Mouse (Mus musculus): ENCODE data around the gene Kcnn3. TPM values are rescaled to one million over a fixed set of nuclear protein-coding genes. Genes with fewer than 3 reads are reported as not detected.

The Kcnn3 gene
- polyA plus RNA-seq, 1 experiment from 2014 or later, result 2.5 TPM

- Histone ChIP-seq H3K4me3 (no peak overlapping the region), H3K9ac (no peak overlapping the region), H3K27me3 (no peaks in the 10 kb centered on the region), H3K9me3 (peaks cover 6% of the 10 kb centered on the region; the same call in 1 of the 2 replicates), H3K36me3 (no peaks in the 10 kb centered on the region), H3K4me1 (peaks cover 7% of the 10 kb centered on the region; the same call in 1 of the 2 replicates), H3K27ac (no peak overlapping the region), H3K4me2 (replicated peaks) (no peak overlapping the region)
- ATAC-seq (ENCODE audit: insufficient number of reproducible peaks, insufficient read depth, low FRiP score, low TSS enrichment), result no peak
- WGBS, result 91% methylated on average over 7 of the region's 7 CpGs
These were observed 79.0 kb downstream of the Kcnn3 start for GRCm38 (mm10) chr3:89598967-89599366.

GRCm38 (mm10) chr3:89601060-89601459, 81.1 kb downstream of the Kcnn3 start:
- WGBS, result 34% methylated on average over 7 of the region's 7 CpGs
- Histone ChIP-seq H3K4me1 (no peaks in the 10 kb centered on the region), H3K27ac (0 out of 2 replicates have a peak overlapping the region, but pooled peaks have one; percentile 23), H3K9ac (no peak overlapping the region), H3K4me2 (replicated peaks) (no peak overlapping the region), H3K4me3 (no peak overlapping the region), H3K27me3 (no peaks in the 10 kb centered on the region), H3K36me3 (no peaks in the 10 kb centered on the region), H3K9me3 (peaks cover 6% of the 10 kb centered on the region; the same call in 1 of the 2 replicates)
- ATAC-seq (ENCODE audit: insufficient number of reproducible peaks, insufficient read depth, low FRiP score, low TSS enrichment), result no peak

DNA sequence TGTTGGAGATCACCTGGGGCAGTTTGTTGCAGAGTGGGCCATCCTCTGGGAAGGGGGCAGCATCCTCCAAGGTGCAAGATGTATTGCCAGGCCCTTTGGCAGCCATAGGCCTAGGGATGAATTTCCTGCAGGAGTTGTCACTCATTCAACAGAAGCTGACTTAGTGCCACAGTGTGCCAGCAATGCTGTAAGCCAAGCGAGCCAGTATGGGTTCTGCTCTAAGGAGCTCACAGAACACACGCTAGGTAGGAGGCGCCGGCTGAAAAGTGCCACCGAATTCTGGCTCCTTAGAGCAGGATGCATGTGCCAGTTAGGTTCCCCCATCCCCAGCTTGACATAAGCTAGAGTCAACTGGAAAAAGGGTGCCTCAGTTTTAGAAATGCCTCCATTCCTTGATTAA, 83.3 kb downstream of the Kcnn3 start:
- Histone ChIP-seq H3K27me3 (no peaks in the 10 kb centered on the region), H3K9me3 (peaks cover 6% of the 10 kb centered on the region; the same call in 1 of the 2 replicates), H3K36me3 (no peaks in the 10 kb centered on the region), H3K4me3 (no peak overlapping the region), H3K4me2 (replicated peaks) (no peak overlapping the region), H3K4me1 (no peaks in the 10 kb centered on the region), H3K9ac (no peak overlapping the region), H3K27ac (no peak overlapping the region)
- ATAC-seq (ENCODE audit: insufficient number of reproducible peaks, insufficient read depth, low FRiP score, low TSS enrichment), result no peak
- WGBS, result 94% methylated on average over 5 of the region's 5 CpGs

DNA sequence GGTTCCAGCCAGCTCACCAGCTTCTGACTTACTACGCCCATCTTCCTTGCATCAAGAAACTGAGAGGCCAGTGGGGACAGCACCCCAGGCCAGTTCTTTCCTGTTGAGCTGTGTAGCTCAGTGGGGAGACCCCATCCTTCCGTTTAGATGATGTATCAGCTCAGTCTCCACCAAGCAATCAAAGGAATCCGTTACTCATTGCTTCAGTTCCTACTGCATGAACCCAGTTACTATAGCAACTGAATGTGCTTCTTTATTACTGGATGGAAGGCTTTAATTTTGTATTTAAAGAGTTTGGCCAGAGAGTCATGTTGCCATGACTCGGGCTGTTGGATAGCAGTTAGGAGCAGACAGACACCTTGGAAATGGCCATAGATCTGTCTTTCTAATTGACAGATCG, 85.3 kb downstream of the Kcnn3 start:
- no peak overlapping the region for H3K4me2 ChIP-seq (replicated peaks)
- H3K27ac ChIP-seq, result no peak overlapping the region
- no peak for ATAC-seq (ENCODE audit: insufficient number of reproducible peaks, insufficient read depth, low FRiP score, low TSS enrichment)
- 83% methylated on average over 5 of the region's 5 CpGs for WGBS
- no peaks in the 10 kb centered on the region for H3K27me3 ChIP-seq
- H3K9ac ChIP-seq, result no peak overlapping the region
- H3K4me1 ChIP-seq, result no peaks in the 10 kb centered on the region
- no peaks in the 10 kb centered on the region for H3K36me3 ChIP-seq
- no peak overlapping the region for H3K4me3 ChIP-seq
- no peaks in the 10 kb centered on the region for H3K9me3 ChIP-seq

- Histone ChIP-seq H3K27me3 (no peaks in the 10 kb centered on the region), H3K4me1 (no peaks in the 10 kb centered on the region), H3K9ac (no peak overlapping the region), H3K4me2 (replicated peaks) (no peak overlapping the region), H3K9me3 (no peaks in the 10 kb centered on the region), H3K27ac (no peak overlapping the region), H3K36me3 (no peaks in the 10 kb centered on the region), H3K4me3 (no peak overlapping the region)
- no peak for ATAC-seq (ENCODE audit: insufficient number of reproducible peaks, insufficient read depth, low FRiP score, low TSS enrichment)
- 17% methylated on average over 1 of the region's 1 CpGs for WGBS
These were observed 87.4 kb downstream of the Kcnn3 start for GRCm38 (mm10) chr3:89607327-89607726.

DNA sequence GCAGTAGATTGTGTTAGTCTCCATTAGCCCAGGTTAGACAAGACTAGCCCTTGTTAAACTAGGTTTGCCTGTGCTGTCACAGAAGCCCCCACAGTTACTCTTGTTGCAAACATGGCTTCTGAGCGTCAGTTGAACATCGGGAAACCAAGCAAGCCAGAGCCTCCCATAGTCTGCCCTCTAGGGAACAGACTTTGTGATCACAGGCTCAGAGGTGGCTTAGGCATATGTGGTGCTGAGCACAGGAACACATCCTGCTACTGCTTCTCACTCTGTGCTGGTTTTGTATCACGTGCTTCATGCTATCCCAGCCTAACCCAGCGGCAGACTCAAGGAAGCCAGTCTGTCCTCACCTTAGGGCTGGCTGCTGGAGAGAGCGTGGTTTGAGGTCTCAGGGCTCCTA, 92.1 kb downstream of the Kcnn3 start:
- Histone ChIP-seq H3K27ac (no peak overlapping the region), H3K36me3 (no peaks in the 10 kb centered on the region), H3K27me3 (no peaks in the 10 kb centered on the region), H3K9me3 (no peaks in the 10 kb centered on the region), H3K4me1 (peaks cover 11% of the 10 kb centered on the region), H3K9ac (no peak overlapping the region), H3K4me2 (replicated peaks) (no peak overlapping the region), H3K4me3 (no peak overlapping the region)
- 75% methylated on average over 5 of the region's 5 CpGs for WGBS
- ATAC-seq (ENCODE audit: insufficient number of reproducible peaks, insufficient read depth, low FRiP score, low TSS enrichment), result no peak

- Histone ChIP-seq H3K4me2 (replicated peaks) (no peak overlapping the region), H3K27ac (peak overlapping the region; percentile 59), H3K9me3 (no peaks in the 10 kb centered on the region), H3K36me3 (no peaks in the 10 kb centered on the region), H3K9ac (no peak overlapping the region), H3K4me3 (no peak overlapping the region), H3K4me1 (peaks cover 11% of the 10 kb centered on the region), H3K27me3 (no peaks in the 10 kb centered on the region)
- 53% methylated on average over 18 of the region's 18 CpGs for WGBS
- ATAC-seq (ENCODE audit: insufficient number of reproducible peaks, insufficient read depth, low FRiP score, low TSS enrichment), result peak; percentile 64; the same call in 1 of the 2 replicates
These were observed 93.9 kb downstream of the Kcnn3 start for GRCm38 (mm10) chr3:89613526-89614523.

- no peaks in the 10 kb centered on the region for H3K9me3 ChIP-seq
- H3K9ac ChIP-seq, result no peak overlapping the region
- H3K4me3 ChIP-seq, result no peak overlapping the region
- no peak overlapping the region for H3K27ac ChIP-seq
- H3K4me1 ChIP-seq, result peaks cover 11% of the 10 kb centered on the region
- no peak for ATAC-seq (ENCODE audit: insufficient number of reproducible peaks, insufficient read depth, low FRiP score, low TSS enrichment)
- 64% methylated on average over 6 of the region's 6 CpGs for WGBS
- no peaks in the 10 kb centered on the region for H3K27me3 ChIP-seq
- H3K36me3 ChIP-seq, result no peaks in the 10 kb centered on the region
- no peak overlapping the region for H3K4me2 ChIP-seq (replicated peaks)
These were observed 96.9 kb downstream of the Kcnn3 start for GRCm38 (mm10) chr3:89616861-89617260.

DNA sequence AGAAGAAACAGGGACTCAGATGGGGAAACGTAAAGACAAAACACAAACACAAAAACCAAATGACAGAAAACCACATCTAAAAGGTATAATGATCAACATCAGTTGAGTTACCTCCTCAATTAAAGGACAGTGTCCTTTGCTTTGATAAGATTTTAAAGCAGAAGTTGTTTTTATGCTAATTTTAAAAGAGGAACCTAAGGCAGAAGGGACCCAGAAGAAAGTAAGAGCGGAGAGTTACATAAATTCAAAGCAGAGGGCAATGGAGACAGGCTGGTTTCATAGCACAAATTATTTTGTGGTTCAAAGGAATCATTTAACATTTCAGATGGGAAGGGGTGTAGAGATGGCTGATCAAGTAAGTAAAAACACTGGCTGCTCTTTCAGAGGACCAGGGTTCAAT, 97.4 kb downstream of the Kcnn3 start:
- Histone ChIP-seq H3K4me3 (no peak overlapping the region), H3K9ac (no peak overlapping the region), H3K27ac (no peak overlapping the region), H3K36me3 (no peaks in the 10 kb centered on the region), H3K27me3 (no peaks in the 10 kb centered on the region), H3K9me3 (no peaks in the 10 kb centered on the region), H3K4me1 (peaks cover 11% of the 10 kb centered on the region), H3K4me2 (replicated peaks) (no peak overlapping the region)
- ATAC-seq (ENCODE audit: insufficient number of reproducible peaks, insufficient read depth, low FRiP score, low TSS enrichment), result no peak
- WGBS, result 97% methylated on average over 2 of the region's 2 CpGs

GRCm38 (mm10) chr3:89622825-89623224, 102.9 kb downstream of the Kcnn3 start:
- H3K27ac ChIP-seq, result no peak overlapping the region
- no peak overlapping the region for H3K4me3 ChIP-seq
- WGBS, result 23% methylated on average over 6 of the region's 6 CpGs
- peaks cover 4% of the 10 kb centered on the region; the same call in 1 of the 2 replicates for H3K4me1 ChIP-seq
- no peaks in the 10 kb centered on the region for H3K9me3 ChIP-seq
- no peak overlapping the region for H3K9ac ChIP-seq
- no peaks in the 10 kb centered on the region for H3K27me3 ChIP-seq
- ATAC-seq (ENCODE audit: insufficient number of reproducible peaks, insufficient read depth, low FRiP score, low TSS enrichment), result no peak
- no peak overlapping the region for H3K4me2 ChIP-seq (replicated peaks)
- H3K36me3 ChIP-seq, result no peaks in the 10 kb centered on the region

DNA sequence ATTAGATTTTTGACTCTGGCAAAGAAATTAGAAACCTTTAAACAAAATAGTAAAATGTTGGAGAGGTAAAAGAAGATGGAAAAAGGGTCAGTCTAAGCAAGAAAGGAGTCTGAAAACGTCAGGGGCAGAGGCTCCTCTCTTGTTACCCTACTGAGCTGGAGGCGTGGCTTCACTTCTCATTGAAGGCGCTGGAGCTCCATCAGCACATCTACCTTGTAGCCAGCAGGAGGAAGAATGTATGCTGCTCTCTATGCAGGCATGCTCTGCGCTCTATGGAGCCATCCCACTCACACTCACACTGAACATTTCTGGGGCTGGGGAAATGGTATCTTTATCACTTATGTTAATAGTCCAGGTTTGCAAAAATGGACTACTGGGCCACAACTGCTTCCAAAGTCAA, 103.6 kb downstream of the Kcnn3 start:
- Histone ChIP-seq H3K36me3 (no peaks in the 10 kb centered on the region), H3K27me3 (no peaks in the 10 kb centered on the region), H3K4me1 (peaks cover 4% of the 10 kb centered on the region; the same call in 1 of the 2 replicates), H3K9ac (no peak overlapping the region), H3K4me2 (replicated peaks) (no peak overlapping the region), H3K9me3 (no peaks in the 10 kb centered on the region), H3K4me3 (no peak overlapping the region), H3K27ac (no peak overlapping the region)
- no peak for ATAC-seq (ENCODE audit: insufficient number of reproducible peaks, insufficient read depth, low FRiP score, low TSS enrichment)
- 20% methylated on average over 4 of the region's 4 CpGs for WGBS

DNA sequence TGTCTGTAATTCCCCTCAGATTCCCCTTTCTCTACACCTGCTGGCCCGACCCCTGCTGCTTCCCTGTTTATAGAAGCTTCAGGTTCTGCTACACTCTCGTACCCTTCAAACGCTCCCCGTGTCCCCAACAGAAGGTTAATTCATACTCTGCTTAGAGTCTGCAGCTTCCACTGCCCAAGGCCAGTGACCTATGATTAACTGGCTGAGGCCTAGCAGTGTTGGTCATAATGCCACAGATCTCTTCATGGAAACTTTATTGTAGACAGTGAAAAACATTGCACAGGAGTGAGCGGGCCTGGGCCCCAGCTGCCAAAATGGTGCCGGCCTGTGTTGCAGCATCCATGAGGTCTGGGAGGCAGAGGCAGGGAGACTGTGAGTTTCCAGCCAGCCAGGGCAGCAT, 104.0 kb downstream of the Kcnn3 start:
- Histone ChIP-seq H3K27me3 (no peaks in the 10 kb centered on the region), H3K9me3 (no peaks in the 10 kb centered on the region), H3K36me3 (no peaks in the 10 kb centered on the region), H3K4me2 (replicated peaks) (no peak overlapping the region), H3K9ac (no peak overlapping the region), H3K27ac (no peak overlapping the region), H3K4me1 (peaks cover 4% of the 10 kb centered on the region; the same call in 1 of the 2 replicates), H3K4me3 (no peak overlapping the region)
- no peak for ATAC-seq (ENCODE audit: insufficient number of reproducible peaks, insufficient read depth, low FRiP score, low TSS enrichment)
- WGBS, result 58% methylated on average over 6 of the region's 6 CpGs

All from embryonic facial prominence, embryonic 12.5 days (tissue).